Mouse (Mus musculus) left cerebral cortex, adult 2 months (tissue): ENCODE results near the gene Klhl26. TPM values are rescaled to one million over a fixed set of nuclear protein-coding genes. Genes with fewer than 3 reads are reported as not detected.

Experiments used
- DNase-seq, 2 experiments: peaks; one replicate each; pipeline ENCODE4 v3.0.0; 2021 to 2022; ENCODE audit warnings: low spot score in 2 of 2, mixed read lengths in 1 of 2; ENCODE audit errors: extremely low spot score in 1 of 2
- H3K27ac ChIP-seq: fragments of 200-600 bp; 2 replicates; pipeline ENCODE4 v1.8.1; 2022
- H3K4me3 ChIP-seq: fragments of 200-600 bp; 2 replicates; pipeline ENCODE4 v1.8.1; 2022
- CTCF ChIP-seq: fragments of 200-600 bp; IDR thresholded peaks from 2 replicates; pipeline ENCODE4 v1.8.1; 2022; ENCODE audit warnings: antibody characterized with exemption, mild to moderate bottlenecking, moderate library complexity
- intact Hi-C: fragments of 180-260 bp; cut with DNase I; formaldehyde crosslinking; loops from one replicate; pipeline ENCODE4 v1.15.1; 2025
- total RNA-seq, 2 experiments: library from RNA; stranded (reverse); gene quantifications; 2 replicates each; pipeline ENCODE4 v1.2.3; 2021

Klhl26 gene
- total RNA-seq, 2 experiments from 2014 or later: 43.7 to 44.4 TPM

GRCm38 (mm10) chr8:70415540-70416451 lies 61.0 kb downstream of the Klhl26 start:
- intact Hi-C loops: loop anchor here (1.0 to 5.0 kb wide), 2 partner anchors 63 to 90 kb away; partner anchors contain the start of gene Upf1
- Histone ChIP-seq H3K4me3 (no peak overlapping the region), H3K27ac (peak overlapping the region; percentile 74)
- DNase-seq: peak in 1 of 2 experiments; percentile 36
- TF ChIP-seq CTCF: peak; percentile 76

GRCm38 (mm10) chr8:70414310-70414946 lies 62.3 kb downstream of the Klhl26 start:
- H3K27ac ChIP-seq: no peak overlapping the region
- intact Hi-C loops: no loop called here
- H3K4me3 ChIP-seq: no peak overlapping the region
- DNase-seq: no peak
- no peak for TF ChIP-seq CTCF

- DNase-seq: no peak
- intact Hi-C loops: no loop called here
- H3K27ac ChIP-seq: no peak overlapping the region
- no peak overlapping the region for H3K4me3 ChIP-seq
- TF ChIP-seq CTCF: no peak
These were observed 66.5 kb downstream of the Klhl26 start for GRCm38 (mm10) chr8:70410281-70410680.

GRCm38 (mm10) chr8:70409455-70409871 lies 67.3 kb downstream of the Klhl26 start:
- intact Hi-C loops: no loop called here
- no peak overlapping the region for H3K4me3 ChIP-seq
- peak overlapping the region; percentile 59 for H3K27ac ChIP-seq
- DNase-seq: peak; percentile 28 to 29
- no peak for TF ChIP-seq CTCF

- no peak for DNase-seq
- intact Hi-C loops: no loop called here
- peak overlapping the region; percentile 59; the same call in 1 of the 2 replicates for H3K27ac ChIP-seq
- no peak for TF ChIP-seq CTCF
- no peak overlapping the region for H3K4me3 ChIP-seq
These were observed 67.7 kb downstream of the Klhl26 start for GRCm38 (mm10) chr8:70409019-70409418.

- no peak overlapping the region for H3K27ac ChIP-seq
- no peak for DNase-seq
- no peak overlapping the region for H3K4me3 ChIP-seq
- intact Hi-C loops: no loop called here
- no peak for TF ChIP-seq CTCF
These were observed 68.5 kb downstream of the Klhl26 start for GRCm38 (mm10) chr8:70408301-70408700.

GRCm38 (mm10) chr8:70406427-70407069 lies 70.2 kb downstream of the Klhl26 start:
- DNase-seq: no peak
- intact Hi-C loops: no loop called here
- Histone ChIP-seq H3K27ac (no peak overlapping the region), H3K4me3 (no peak overlapping the region)
- TF ChIP-seq CTCF: no peak

- no peak overlapping the region for H3K4me3 ChIP-seq
- no peak for DNase-seq
- H3K27ac ChIP-seq: no peak overlapping the region
- intact Hi-C loops: no loop called here
- TF ChIP-seq CTCF: no peak
These were observed 71.6 kb downstream of the Klhl26 start for GRCm38 (mm10) chr8:70405189-70405588.

GRCm38 (mm10) chr8:70404212-70404611 lies 72.6 kb downstream of the Klhl26 start:
- DNase-seq: no peak
- Histone ChIP-seq H3K27ac (no peak overlapping the region), H3K4me3 (no peak overlapping the region)
- intact Hi-C loops: no loop called here
- no peak; the same call in none of the 2 replicates for TF ChIP-seq CTCF

Other genes starting within 250 kb of the Klhl26 start
- gene Sugp2, start 242.7 kb downstream of the Klhl26 start, total RNA-seq: 100 to 1,000 TPM; 116 to 117 TPM
- 10 to 100 TPM; 40.8 to 43.1 TPM for gene Armc6, start 242.5 kb downstream of the Klhl26 start, total RNA-seq
- gene Homer3, start 194.1 kb downstream of the Klhl26 start, total RNA-seq: 1 to 10 TPM; 6.9 to 7.3 TPM
- gene Ddx49, start 174.5 kb downstream of the Klhl26 start, total RNA-seq: 10 to 100 TPM; 43.9 to 47.5 TPM
- gene Cope, start 174.4 kb downstream of the Klhl26 start, total RNA-seq: 100 to 1,000 TPM; 137 to 145 TPM
- 100 to 1,000 TPM in 1 of 2 experiments, 10 to 100 TPM in 1; 94.8 to 104 TPM for gene Cers1, start 161.2 kb downstream of the Klhl26 start, total RNA-seq
- gene Gdf1, start 147.2 kb downstream of the Klhl26 start, total RNA-seq: 10 to 100 TPM in 1 of 2 experiments, 1 to 10 TPM in 1; 8.2 to 17.1 TPM
- 10 to 100 TPM; 66.0 to 70.0 TPM for gene Upf1, start 123.7 kb downstream of the Klhl26 start, total RNA-seq
- under 1 TPM; 0.32 to 0.33 TPM for gene Comp, start 103.4 kb downstream of the Klhl26 start, total RNA-seq
- 100 to 1,000 TPM; 134 to 153 TPM for gene Crtc1, start 37.4 kb downstream of the Klhl26 start, total RNA-seq
- 100 to 1,000 TPM; 295 to 302 TPM for gene Tmem59l, start 10.4 kb upstream of the Klhl26 start, total RNA-seq
- 1 to 10 TPM; 2.6 to 3.0 TPM for gene Crlf1, start 16.2 kb upstream of the Klhl26 start, total RNA-seq
- 100 to 1,000 TPM; 108 to 110 TPM for gene Rex1bd, start 29.8 kb upstream of the Klhl26 start, total RNA-seq
- gene Uba52, start 33.8 kb upstream of the Klhl26 start, total RNA-seq: 100 to 1,000 TPM; 788 to 861 TPM
- gene Fkbp8, start 50.8 kb upstream of the Klhl26 start, total RNA-seq: 100 to 1,000 TPM; 392 to 410 TPM
- 10 to 100 TPM; 39.8 to 44.4 TPM for gene Kxd1, start 51.0 kb upstream of the Klhl26 start, total RNA-seq
- gene Ell, start 62.5 kb upstream of the Klhl26 start, total RNA-seq: 10 to 100 TPM; 18.6 to 20.8 TPM
- gene Isyna1, start 117.4 kb upstream of the Klhl26 start, total RNA-seq: 10 to 100 TPM; 52.9 to 55.3 TPM
- gene Ssbp4, start 131.9 kb upstream of the Klhl26 start, total RNA-seq: 100 to 1,000 TPM; 221 to 261 TPM
- gene Lrrc25, start 139.2 kb upstream of the Klhl26 start, total RNA-seq: under 1 TPM; 0.70 to 0.96 TPM
- gene Gdf15, start 155.5 kb upstream of the Klhl26 start, total RNA-seq: not detected
- 10 to 100 TPM; 15.5 to 17.5 TPM for gene Pgpep1, start 183.4 kb upstream of the Klhl26 start, total RNA-seq
- gene Lsm4, start 196.3 kb upstream of the Klhl26 start, total RNA-seq: 10 to 100 TPM; 62.1 to 62.9 TPM
- 100 to 1,000 TPM; 247 to 264 TPM for gene Jund, start 222.0 kb upstream of the Klhl26 start, total RNA-seq
- gene Iqcn, start 226.5 kb upstream of the Klhl26 start, total RNA-seq: under 1 TPM; 0.16 to 0.21 TPM
- not detected for gene Gm3336, start 241.6 kb upstream of the Klhl26 start, total RNA-seq
- gene Pde4c, start 246.8 kb upstream of the Klhl26 start, total RNA-seq: 1 to 10 TPM; 1.9 to 3.0 TPM